Mouse (Mus musculus) forelimb bud, embryonic 11.5 days (tissue): ENCODE data around the gene Gm10401.

Experiments used
- DNase-seq: peaks from one replicate; pipeline ENCODE4 v3.0.0-alpha.2; 2012; ENCODE audit warnings: low read depth, low spot score

Gene Gm10401

GRCm38 (mm10) chr5:115070457-115070856, 27.6 kb downstream of the Gm10401 start:
- DNase-seq: no peak

- DNase-seq: no peak
Observed at GRCm38 (mm10) chr5:115069611-115070010, 28.5 kb downstream of the Gm10401 start.

GRCm38 (mm10) chr5:115068671-115069421, 29.2 kb downstream of the Gm10401 start:
- DNase-seq: no peak

GRCm38 (mm10) chr5:115066245-115066644, 31.9 kb downstream of the Gm10401 start:
- DNase-seq: no peak

GRCm38 (mm10) chr5:115063391-115063790, 34.7 kb downstream of the Gm10401 start:
- no peak for DNase-seq

GRCm38 (mm10) chr5:115062566-115062965, 35.5 kb downstream of the Gm10401 start:
- DNase-seq: no peak

GRCm38 (mm10) chr5:115060977-115061376, 37.1 kb downstream of the Gm10401 start:
- no peak for DNase-seq

GRCm38 (mm10) chr5:115060067-115060695, 37.9 kb downstream of the Gm10401 start:
- no peak for DNase-seq

GRCm38 (mm10) chr5:115058584-115059297, 39.4 kb downstream of the Gm10401 start:
- no peak for DNase-seq

- DNase-seq: no peak
Observed at GRCm38 (mm10) chr5:115057153-115057552, 40.9 kb downstream of the Gm10401 start.

GRCm38 (mm10) chr5:115055418-115055817, 42.7 kb downstream of the Gm10401 start:
- DNase-seq: no peak

GRCm38 (mm10) chr5:115053791-115054396, 44.2 kb downstream of the Gm10401 start:
- no peak for DNase-seq

GRCm38 (mm10) chr5:115052546-115052945, 45.5 kb downstream of the Gm10401 start:
- no peak for DNase-seq

GRCm38 (mm10) chr5:115050776-115051175, 47.3 kb downstream of the Gm10401 start:
- no peak for DNase-seq

GRCm38 (mm10) chr5:115049692-115050091, 48.4 kb downstream of the Gm10401 start:
- no peak for DNase-seq
